Mouse (Mus musculus) neural tube, embryonic 14.5 days (tissue): ENCODE measurements at regions not wholly inside any gene's neighbourhood (a gene's known extent, or its start where the extent isn't known, plus 50 kb on each side); places are given as distances from the start of the nearest gene placed in this dataset.

Experiments used
- ATAC-seq: fragments of 200-750 bp; cut with Nextera tagmentation; 2 replicates; pipeline ENCODE4 v1.8.0; 2017; ENCODE audit warnings: low read depth, mild to moderate bottlenecking, moderate TSS enrichment, moderate library complexity
- H3K27ac ChIP-seq: fragments of 300-500 bp; sonication (generic); 2 replicates; pipeline ENCODE4 v1.5.1; 2014; ENCODE audit warnings: low read depth, mild to moderate bottlenecking, control low read depth, low read length, moderate library complexity, mixed read lengths
- H3K27me3 ChIP-seq: fragments of 300-500 bp; sonication (generic); 2 replicates; pipeline ENCODE4 v1.6.1; 2014; ENCODE audit warnings: low read length; ENCODE audit not compliant: control insufficient read depth, insufficient read depth
- H3K36me3 ChIP-seq: fragments of 300-500 bp; sonication (generic); 2 replicates; pipeline ENCODE4 v1.6.1; 2014; ENCODE audit warnings: low read length, mixed read lengths; ENCODE audit not compliant: control insufficient read depth, insufficient read depth
- H3K4me1 ChIP-seq: fragments of 300-500 bp; sonication (generic); 2 replicates; pipeline ENCODE4 v1.6.1; 2014; ENCODE audit warnings: low read length; ENCODE audit not compliant: control insufficient read depth, insufficient read depth
- H3K4me2 ChIP-seq: fragments of 300-500 bp; sonication (generic); 2 replicates; pipeline ENCODE4 v1.6.1; 2014; ENCODE audit warnings: mild to moderate bottlenecking, low read depth, low read length, control low read depth
- H3K4me3 ChIP-seq: fragments of 300-500 bp; sonication (generic); 2 replicates; pipeline ENCODE4 v1.5.1; 2014; ENCODE audit warnings: low read depth, low read length, control low read depth, mixed read lengths
- H3K9ac ChIP-seq: fragments of 300-500 bp; sonication (generic); replicated peaks from 2 replicates; pipeline ENCODE4 v1.6.1; 2014; ENCODE audit warnings: low read depth, mild to moderate bottlenecking, control low read depth, low read length, mixed read lengths
- H3K9me3 ChIP-seq: fragments of 300-500 bp; sonication (generic); 2 replicates; pipeline ENCODE4 v1.6.1; 2016; ENCODE audit warnings: low read length; ENCODE audit not compliant: control insufficient read depth
- WGBS: fragments of 180-500 bp; shearing (Covaris S2); extraction: QIAGEN DNeasy Blood & Tissue Kit; methylation state at CpG from one replicate; pipeline ENCODE4 v1.1.7; 2014; 5-methylcytosine and 5-hydroxymethylcytosine counted together

DNA sequence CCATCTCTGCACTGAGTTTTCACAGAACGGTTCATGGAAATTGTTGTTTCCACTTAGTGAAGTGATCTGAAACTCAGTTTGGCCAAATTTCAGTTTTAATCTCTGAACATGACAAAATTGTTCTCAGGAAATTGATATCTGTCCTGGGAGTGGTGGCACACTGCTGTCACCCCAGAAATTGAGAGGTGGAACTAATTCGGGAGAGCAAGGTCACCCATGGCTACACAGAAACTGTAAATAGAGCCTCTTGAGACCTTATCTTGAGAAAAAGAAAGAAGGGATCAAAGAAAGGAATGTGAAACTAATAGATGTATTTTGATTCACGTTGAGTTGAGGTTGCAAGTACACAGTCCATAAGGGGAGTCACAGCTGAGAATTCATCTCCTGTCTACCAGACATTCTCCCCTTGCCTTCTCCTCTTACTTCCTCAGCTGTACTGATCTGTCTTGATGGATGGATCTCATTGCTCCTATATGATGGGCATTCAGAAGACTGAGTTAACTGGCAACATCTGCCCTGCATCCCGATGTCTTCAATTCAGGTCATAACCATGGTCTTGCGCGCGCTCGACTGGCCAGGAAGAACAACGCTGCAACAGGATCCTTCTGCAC, 120.2 kb upstream of the Atp2b1 start:
- Histone ChIP-seq H3K9ac (no peak overlapping the region), H3K4me1 (no peaks in the 10 kb centered on the region), H3K4me3 (no peak overlapping the region), H3K36me3 (no peaks in the 10 kb centered on the region), H3K27ac (no peak overlapping the region), H3K27me3 (no peaks in the 10 kb centered on the region), H3K4me2 (no peak overlapping the region), H3K9me3 (no peaks in the 10 kb centered on the region)
- 94% methylated on average over 9 of the region's 9 CpGs for WGBS
- ATAC-seq, result no peak

DNA sequence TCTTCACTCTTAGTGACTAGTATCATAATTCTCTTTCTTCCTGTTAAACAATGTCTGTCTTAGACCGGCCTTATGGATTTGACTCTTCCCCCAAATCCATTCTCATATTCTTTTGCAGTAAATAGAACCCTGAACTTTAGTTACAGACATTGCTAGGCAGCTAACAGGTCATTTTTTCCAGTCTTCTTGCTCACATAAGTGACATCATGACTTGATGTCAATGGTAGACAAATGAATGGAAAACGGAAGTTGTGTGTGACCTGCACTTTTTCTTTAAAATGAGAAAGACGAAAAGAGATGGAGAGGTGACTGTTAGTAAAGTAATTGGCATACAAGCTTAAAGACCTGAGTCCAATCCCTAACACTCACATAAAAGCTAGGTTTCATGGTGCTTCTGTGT, 118.2 kb upstream of the Atp2b1 start:
- Histone ChIP-seq H3K27ac (no peak overlapping the region), H3K9me3 (no peaks in the 10 kb centered on the region), H3K4me3 (no peak overlapping the region), H3K9ac (no peak overlapping the region), H3K36me3 (no peaks in the 10 kb centered on the region), H3K27me3 (no peaks in the 10 kb centered on the region), H3K4me1 (no peaks in the 10 kb centered on the region), H3K4me2 (no peak overlapping the region)
- WGBS, result 94% methylated on average over 3 of the region's 3 CpGs
- ATAC-seq, result no peak

DNA sequence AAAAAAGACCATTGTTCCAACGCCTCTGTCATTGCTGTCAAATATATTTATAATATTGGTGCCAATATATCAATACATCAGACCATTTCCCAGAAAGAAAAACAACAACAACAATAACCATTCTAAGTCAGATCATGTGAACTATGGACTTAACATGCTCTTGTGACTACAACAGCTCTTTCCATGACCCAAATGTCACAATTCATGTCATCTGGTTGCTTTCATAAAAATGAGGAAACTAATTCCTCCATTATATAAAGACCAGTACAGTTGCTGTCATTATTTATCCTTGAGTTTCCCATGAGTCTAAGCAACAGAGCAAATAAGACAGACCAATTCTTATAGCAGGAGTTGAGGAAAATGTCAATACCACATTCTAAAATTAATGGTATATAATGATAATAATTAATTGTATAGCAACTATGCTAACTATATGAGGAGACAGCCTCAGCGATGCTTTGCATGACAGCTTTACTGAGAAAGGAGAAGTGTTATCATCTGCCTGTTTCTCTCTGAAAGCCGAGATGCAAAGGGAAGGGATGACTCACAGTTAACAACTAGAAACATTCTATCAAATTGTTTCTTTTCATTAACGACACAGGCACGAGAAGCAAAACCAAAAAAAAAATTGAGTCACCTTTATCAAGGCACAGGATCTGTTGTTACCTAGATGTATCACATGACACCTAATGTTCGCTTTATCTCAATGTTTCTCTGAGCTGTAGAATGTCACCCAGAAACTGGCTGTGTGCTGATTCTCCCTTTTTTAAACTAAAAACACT, 115.4 kb upstream of the Atp2b1 start:
- 87% methylated on average over 6 of the region's 6 CpGs for WGBS

DNA sequence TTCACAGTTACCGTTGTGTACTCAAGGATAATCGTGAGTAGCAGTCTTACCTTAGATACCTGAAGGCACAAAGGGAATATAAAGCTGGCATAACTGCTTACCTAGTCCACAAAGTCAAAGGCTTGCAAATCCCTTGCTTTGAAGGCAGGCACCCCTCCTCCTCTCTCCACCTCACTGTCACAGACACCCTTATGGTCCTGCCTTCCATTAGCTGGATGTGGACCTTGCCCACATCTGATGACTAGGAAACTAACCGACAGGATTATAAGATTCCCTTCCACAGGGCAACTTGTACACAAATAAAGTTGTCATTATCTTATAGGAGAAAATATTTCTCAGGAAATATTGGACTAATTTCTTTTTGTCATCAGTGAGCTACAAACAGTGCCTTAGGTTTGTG, 114.4 kb upstream of the Atp2b1 start:
- no peaks in the 10 kb centered on the region for H3K4me1 ChIP-seq
- WGBS, result 85% methylated on average over 3 of the region's 3 CpGs

More for the DNA sequence above, 115.4 kb upstream of the Atp2b1 start:
- Histone ChIP-seq H3K4me1 (no peaks in the 10 kb centered on the region), H3K9ac (no peak overlapping the region), H3K4me2 (no peak overlapping the region), H3K9me3 (no peaks in the 10 kb centered on the region), H3K4me3 (no peak overlapping the region), H3K27ac (no peak overlapping the region), H3K27me3 (no peaks in the 10 kb centered on the region), H3K36me3 (no peaks in the 10 kb centered on the region)
- ATAC-seq, result no peak

DNA sequence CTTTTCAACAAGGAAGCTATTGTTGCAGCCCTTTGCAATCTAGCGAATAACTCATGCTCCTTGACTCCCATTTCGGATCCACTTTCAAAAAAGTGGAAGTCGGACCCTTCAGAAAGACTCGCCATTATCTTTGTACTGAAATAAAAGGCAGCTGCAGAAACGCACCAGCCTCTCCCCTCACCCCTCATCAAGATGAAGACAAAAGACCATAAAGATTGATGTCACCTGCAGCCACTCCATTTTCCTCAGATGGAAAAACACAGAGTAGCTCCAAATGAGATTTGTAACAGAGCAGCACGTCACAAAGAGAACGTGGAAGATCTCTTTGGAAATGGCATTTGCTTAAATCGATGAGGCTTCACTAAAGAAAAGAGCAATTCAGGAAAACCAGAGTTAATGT, 113.3 kb upstream of the Atp2b1 start:
- Histone ChIP-seq H3K4me1 (no peaks in the 10 kb centered on the region), H3K27ac (no peak overlapping the region), H3K27me3 (no peaks in the 10 kb centered on the region), H3K4me3 (no peak overlapping the region), H3K9me3 (no peaks in the 10 kb centered on the region), H3K36me3 (no peaks in the 10 kb centered on the region), H3K9ac (no peak overlapping the region), H3K4me2 (0 out of 2 replicates have a peak overlapping the region, but pooled peaks have one; percentile 7)
- ATAC-seq, result no peak
- WGBS, result 13% methylated on average over 8 of the region's 8 CpGs

More for the DNA sequence above, 114.4 kb upstream of the Atp2b1 start:
- Histone ChIP-seq H3K4me3 (no peak overlapping the region), H3K27ac (no peak overlapping the region), H3K9ac (no peak overlapping the region), H3K4me2 (no peak overlapping the region), H3K36me3 (no peaks in the 10 kb centered on the region), H3K27me3 (no peaks in the 10 kb centered on the region), H3K9me3 (no peaks in the 10 kb centered on the region)
- no peak for ATAC-seq

DNA sequence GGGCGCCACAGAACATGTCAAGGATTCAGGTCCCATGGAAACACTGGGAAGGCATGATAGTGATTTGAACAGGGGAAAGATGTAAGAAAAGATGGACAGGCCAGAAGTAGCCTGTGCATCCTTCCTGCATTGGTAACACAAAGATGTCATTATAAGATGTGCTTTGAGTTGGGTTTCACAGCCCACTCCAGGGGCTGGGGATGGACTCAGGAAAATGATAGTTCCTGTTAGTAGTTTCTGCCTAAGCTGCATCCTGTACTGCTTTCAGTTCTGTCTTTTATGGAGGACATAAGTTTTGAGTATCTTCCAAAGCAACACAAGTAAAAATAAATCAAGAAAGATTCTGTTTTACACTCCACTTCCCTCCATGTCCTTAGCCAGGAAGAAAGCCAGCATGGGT, 109.2 kb upstream of the Atp2b1 start:
- Histone ChIP-seq H3K36me3 (no peaks in the 10 kb centered on the region), H3K27me3 (no peaks in the 10 kb centered on the region), H3K9ac (no peak overlapping the region), H3K9me3 (no peaks in the 10 kb centered on the region), H3K27ac (no peak overlapping the region), H3K4me1 (no peaks in the 10 kb centered on the region), H3K4me3 (no peak overlapping the region), H3K4me2 (no peak overlapping the region)
- WGBS, result 96% methylated on average over 1 of the region's 1 CpGs
- ATAC-seq, result no peak

DNA sequence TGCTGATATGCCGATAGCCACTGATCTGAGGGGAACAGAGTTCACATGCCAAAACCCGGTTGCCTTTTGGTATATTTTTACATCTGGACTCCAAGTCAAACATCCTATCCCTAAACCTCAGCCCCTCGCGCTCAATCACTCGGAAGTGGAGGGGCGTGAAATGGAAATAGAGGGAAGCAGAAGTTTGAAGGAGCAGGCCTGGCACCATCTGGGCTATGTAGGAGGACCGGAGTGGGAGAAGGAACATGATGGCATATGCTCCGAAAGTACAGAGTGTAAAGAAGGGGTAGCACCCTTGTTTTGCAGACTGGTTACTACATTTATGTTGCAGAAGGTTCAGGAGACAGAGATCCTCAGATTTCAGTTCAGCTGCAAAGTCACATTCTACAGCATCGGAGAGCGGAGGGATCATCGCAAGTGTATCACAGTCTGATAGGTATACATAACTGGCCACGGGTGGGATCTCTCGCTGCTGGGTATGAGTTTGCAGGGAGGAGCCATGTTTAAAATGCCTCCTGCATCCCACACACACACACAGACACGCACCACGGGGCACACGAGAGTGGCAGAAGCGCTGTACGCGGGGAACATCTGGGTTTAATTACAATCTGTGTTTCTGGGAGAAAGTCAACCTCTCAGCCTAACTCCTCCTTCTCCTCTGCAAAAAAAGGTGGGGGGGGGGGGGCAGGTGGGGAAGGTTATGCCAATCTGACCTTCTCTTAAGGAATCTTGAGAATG, 107.2 kb upstream of the Atp2b1 start:
- WGBS, result 87% methylated on average over 19 of the region's 19 CpGs
- no peak for ATAC-seq
- Histone ChIP-seq H3K4me2 (no peak overlapping the region), H3K9ac (no peak overlapping the region), H3K4me1 (no peaks in the 10 kb centered on the region), H3K36me3 (no peaks in the 10 kb centered on the region), H3K9me3 (no peaks in the 10 kb centered on the region), H3K27me3 (no peaks in the 10 kb centered on the region), H3K4me3 (no peak overlapping the region), H3K27ac (no peak overlapping the region)

DNA sequence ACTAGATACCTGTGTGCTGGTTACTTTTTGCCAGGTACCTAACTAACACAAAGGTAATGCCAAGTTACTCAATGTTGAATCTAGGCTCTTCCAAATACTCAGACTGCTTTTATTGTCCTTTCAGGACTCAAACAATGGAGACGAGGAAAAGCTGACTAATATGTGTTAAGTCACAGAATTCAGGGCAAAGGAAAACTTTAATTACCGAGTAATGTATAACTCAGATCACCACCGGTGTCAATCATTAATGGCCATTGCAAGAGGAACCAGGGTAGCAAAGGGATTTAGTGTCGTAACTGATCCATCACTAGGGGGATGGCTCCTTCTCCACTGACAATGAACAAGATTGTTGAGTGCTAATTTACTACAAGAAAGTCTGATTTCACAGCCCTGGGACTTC, 105.6 kb upstream of the Atp2b1 start:
- H3K4me1 ChIP-seq, result no peaks in the 10 kb centered on the region
- no peaks in the 10 kb centered on the region for H3K36me3 ChIP-seq
- H3K27me3 ChIP-seq, result no peaks in the 10 kb centered on the region
- no peak overlapping the region for H3K4me2 ChIP-seq
- no peak overlapping the region for H3K4me3 ChIP-seq
- 11% methylated on average over 4 of the region's 4 CpGs for WGBS
- no peaks in the 10 kb centered on the region for H3K9me3 ChIP-seq
- no peak for ATAC-seq
- no peak overlapping the region for H3K27ac ChIP-seq
- H3K9ac ChIP-seq, result no peak overlapping the region

DNA sequence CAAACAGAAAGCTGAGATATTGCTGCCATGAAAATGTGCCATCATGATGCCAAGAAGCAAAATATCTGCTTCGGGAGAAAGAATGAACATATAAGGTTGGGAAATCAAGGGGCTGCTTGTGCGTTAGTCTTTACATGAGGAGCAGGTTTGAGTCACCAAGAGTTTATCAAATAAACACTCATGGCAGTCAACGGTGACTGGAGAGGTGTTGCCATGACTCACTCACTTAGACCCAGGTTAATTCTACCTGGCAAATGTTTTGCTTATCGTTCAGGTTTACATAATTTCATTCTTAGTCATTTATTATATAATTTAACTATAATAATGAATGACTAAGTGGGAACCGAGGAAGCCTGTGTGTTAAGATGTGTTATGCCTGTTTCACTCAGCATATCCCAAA, 85.2 kb upstream of the Atp2b1 start:
- H3K27me3 ChIP-seq, result no peaks in the 10 kb centered on the region
- no peak overlapping the region for H3K9ac ChIP-seq
- no peaks in the 10 kb centered on the region for H3K9me3 ChIP-seq
- no peak overlapping the region for H3K4me2 ChIP-seq
- no peaks in the 10 kb centered on the region for H3K4me1 ChIP-seq
- no peak overlapping the region for H3K27ac ChIP-seq
- no peak for ATAC-seq
- WGBS, result 93% methylated on average over 5 of the region's 5 CpGs
- H3K36me3 ChIP-seq, result no peaks in the 10 kb centered on the region
- no peak overlapping the region for H3K4me3 ChIP-seq
